Mouse (Mus musculus): Measurements from ENCODE around the gene Olfr600.
"Not testable (repeated sequence)": the region's sequence is repeated elsewhere in the genome, so short reads cannot be mapped to it uniquely, and the experiment has no call there.

DNA sequence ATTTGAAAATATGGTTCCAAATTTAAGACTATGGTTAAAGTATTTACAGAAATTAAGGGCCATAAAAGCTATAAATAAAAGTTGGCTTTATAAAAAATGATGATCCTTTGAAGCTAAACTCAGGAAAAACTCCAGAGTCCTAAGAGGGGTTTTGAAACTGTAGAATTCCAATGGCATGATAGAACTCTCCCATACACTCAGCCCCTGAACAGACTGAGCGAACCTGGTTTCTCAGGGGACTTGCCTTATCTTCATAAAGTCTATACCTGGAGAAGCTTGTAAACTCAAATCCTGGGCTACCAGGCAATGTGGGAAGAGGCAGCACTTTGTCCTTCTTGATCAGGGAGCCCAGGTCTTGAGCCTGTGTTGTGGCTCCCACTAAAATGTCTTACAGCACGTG lies 44.1 kb downstream of the Olfr600 start, which contains the start of gene Olfr596:
- not testable (repeated sequence) for TF ChIP-seq GATA1 (IDR thresholded peaks at IDR 0.05; ENCODE audit: borderline replicate concordance, low read length); FLI1 (IDR thresholded peaks at IDR 0.05; ENCODE audit: low read length)
